Mouse (Mus musculus) 3T3-L1 (cell line): Measurements from ENCODE around the gene Pqlc3.
A peak's percentile ranks its signal among the peaks of the same experiment; 100 is the strongest.
"Not testable (repeated sequence)": the region's sequence is repeated elsewhere in the genome, so short reads cannot be mapped to it uniquely, and the experiment has no call there.

ENCODE experiments used
- DNase-seq: peaks from one replicate; pipeline ENCODE4 v3.0.0-alpha.2; 2015; ENCODE audit warnings: low read depth, low spot score

Gene Pqlc3

DNA sequence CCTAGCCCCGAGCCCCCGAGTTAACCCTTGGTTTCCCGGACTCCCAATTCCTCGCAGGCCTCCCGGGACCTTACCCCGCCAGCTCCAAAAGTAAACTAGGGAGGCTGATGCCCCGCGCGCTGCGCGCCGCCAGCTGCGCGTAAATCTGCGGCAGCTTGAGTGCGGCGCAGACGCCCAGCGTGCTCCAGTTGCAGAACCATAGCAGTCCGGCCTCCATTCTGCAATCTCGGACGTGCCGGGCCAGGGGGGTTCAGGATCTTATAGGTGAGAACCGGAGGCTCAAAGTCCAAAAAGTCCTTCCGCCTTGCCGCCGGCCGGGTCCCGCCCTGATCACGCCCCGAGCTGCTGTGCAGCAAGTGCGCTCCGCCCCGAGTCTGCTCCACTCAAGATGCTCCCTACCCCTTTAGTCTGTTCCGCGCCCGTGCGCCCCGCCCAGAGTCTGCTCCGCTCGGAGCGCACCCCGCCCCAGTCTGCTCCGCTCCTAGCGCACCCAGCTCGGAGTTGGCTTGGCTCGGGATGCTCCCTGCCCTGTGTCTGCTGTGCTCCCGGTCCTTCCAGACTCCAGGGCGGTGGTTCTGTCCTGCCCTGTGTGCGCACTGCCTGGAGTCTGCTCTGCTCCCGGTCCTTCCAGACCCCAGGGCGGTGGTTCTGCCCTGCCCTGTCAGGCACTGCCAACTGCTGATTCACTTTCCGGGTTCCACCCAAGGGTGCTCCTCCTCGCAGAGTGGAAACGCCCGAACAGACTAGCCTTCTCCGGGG, at the start of gene Pqlc3:
TSS of gene Pqlc3 (minus strand) at position 670 of the 759 bp plus-strand sequence.
- peak; percentile 93 for DNase-seq

- no peak for DNase-seq
These were observed 49.6 kb upstream of the Pqlc3 start for GRCm38 (mm10) chr12:17049796-17050195.

- DNase-seq: no peak
These were observed 48.9 kb upstream of the Pqlc3 start for GRCm38 (mm10) chr12:17048979-17049612.

DNA sequence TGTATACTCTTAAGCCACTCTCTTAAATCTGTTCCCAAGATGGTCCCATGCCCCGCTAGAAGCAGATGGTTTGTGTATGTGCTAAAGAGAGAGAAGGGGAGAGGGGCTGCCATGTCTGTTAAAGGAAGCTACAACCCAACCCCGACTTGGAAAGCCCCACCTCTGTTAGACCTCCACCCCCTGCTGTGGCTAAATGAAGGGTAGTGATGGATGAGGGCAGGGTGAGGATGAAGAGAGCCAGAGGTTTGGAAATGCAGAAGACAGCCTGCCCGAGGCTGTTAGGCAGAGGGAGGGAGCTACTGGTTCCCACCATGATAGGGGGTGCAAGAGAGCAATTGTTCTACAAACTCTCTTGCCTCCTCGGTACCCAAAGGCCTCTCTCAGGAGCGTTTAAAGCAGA, 43.1 kb upstream of the Pqlc3 start:
- DNase-seq: no peak

GRCm38 (mm10) chr12:17040567-17040966, 40.4 kb upstream of the Pqlc3 start:
- DNase-seq: peak; percentile 88

DNA sequence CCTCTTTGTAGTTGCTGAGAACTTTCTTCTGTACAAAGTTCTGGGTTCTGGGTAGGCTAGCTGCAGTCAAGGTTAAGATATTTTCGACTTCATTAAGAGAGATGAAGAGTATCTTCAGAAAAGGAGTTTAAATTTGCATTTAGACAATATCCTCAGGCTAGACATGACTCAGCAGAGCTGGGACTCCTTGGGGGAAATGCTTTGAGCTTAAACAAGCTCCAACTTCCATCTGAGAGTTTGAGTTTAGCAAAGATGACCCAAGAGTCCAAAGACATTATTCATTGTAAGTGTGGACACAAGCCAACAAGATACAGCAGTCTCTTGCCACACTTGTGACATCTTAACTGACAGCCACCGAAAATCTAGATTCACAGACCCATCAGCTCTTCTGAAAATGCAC, 39.2 kb upstream of the Pqlc3 start:
- peak; percentile 77 for DNase-seq

GRCm38 (mm10) chr12:17038246-17038645, 38.0 kb upstream of the Pqlc3 start:
- no peak for DNase-seq

- no peak for DNase-seq
These were observed 36.9 kb upstream of the Pqlc3 start for GRCm38 (mm10) chr12:17037053-17037610.

DNA sequence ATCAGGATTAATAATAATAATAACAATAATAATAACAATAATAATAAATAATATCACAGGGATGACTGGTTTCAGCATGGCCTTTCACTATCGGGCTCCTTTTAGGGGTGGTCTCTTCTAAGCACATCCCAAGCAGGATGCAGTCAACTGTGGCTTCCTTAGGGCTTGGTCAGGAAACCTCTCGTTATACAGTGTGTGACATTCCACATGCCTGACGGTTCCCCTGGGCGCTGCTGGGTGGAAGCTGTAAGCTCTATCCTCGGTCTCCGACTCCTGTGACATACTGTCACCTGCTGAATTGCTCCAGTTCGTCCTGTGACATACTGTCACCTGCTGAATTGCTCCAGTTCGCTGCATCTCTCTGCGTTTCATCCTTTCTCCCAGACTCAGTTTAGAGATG, 36.3 kb upstream of the Pqlc3 start:
- DNase-seq: no peak

DNA sequence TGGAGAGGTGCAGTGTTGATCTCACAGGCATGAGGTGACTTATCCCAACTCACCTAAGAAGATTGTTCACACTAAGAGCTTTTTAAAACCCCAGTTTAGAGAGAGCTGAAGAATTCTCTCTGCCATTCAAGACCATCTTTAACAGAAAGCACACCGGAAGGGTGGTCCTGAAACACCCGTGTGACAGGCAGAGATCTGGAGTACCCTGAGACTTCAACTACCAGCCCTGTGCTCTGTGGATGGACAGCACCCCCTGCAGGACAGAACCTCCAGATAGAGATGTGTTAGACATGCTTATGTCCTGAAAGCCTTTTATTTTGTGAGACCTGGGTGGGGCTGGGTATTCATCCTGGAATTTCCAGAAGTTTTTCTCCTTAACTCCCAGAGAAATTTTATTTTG, 34.9 kb upstream of the Pqlc3 start:
- DNase-seq: peak; percentile 45

GRCm38 (mm10) chr12:17034671-17035070, 34.5 kb upstream of the Pqlc3 start:
- no peak for DNase-seq

- DNase-seq: peak; percentile 36
These were observed 33.2 kb upstream of the Pqlc3 start for GRCm38 (mm10) chr12:17033464-17033841.

DNA sequence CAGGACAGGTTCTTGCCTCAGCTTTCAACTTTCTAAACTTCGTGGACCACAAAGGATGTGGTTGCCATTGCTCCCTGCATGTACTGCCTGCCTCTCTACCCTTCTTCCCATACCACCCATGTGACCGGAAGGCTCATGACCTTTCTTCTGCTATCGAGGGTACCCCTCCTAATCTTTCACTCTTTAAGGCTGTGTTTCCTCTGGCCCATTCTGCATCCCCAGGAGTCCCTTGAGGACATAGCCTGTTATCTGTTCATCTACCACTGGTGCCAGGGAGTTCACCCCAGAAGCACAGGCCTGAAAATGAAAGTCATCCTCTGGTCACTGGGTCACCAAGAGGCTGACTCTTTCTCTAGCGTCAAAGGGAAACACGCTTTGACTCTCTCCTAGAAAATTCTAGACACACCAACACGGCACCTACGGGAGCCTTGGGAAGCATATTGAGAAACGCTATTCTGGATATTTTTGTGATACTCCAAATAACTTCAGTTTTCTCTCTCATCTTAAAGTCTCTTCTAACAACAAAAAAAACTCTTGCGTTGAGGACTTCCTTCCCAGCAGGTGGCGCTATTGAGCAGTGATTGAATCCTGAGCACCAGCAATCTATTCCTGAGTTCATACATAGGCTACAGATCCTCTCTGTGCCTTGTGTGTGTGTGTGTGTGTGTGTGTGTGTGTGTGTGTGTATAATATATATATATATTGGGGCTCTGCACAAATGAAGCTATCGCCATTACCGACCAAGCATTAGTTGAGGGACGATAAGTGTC, 32.7 kb upstream of the Pqlc3 start:
- peak; percentile 85 for DNase-seq

DNA sequence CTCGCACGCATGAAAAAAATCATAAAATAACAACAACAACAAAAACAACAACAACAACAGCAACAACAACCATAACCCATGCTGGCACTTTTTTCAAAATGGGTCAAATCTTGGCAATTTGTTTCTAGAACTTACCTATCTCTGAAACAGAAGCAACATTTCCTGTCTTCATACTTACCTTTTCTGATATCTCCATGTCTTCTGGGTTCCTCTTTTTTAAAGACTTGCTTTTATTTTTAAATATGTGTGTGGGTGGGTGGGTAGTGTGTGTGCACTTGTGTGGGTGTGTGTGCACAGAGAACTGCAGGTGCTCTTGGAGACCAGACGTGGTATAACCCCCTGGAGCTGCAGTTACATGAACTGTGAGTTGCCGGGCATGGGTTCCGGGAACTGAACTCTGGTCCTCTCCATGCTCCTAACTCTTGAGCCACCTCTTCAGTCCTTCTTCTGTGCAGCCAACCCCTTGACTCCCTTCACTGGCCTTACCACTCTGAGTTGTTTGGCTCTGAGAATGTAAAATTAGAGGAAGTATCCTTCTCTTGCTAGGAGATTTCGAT, 24.4 kb upstream of the Pqlc3 start:
- no peak for DNase-seq

DNA sequence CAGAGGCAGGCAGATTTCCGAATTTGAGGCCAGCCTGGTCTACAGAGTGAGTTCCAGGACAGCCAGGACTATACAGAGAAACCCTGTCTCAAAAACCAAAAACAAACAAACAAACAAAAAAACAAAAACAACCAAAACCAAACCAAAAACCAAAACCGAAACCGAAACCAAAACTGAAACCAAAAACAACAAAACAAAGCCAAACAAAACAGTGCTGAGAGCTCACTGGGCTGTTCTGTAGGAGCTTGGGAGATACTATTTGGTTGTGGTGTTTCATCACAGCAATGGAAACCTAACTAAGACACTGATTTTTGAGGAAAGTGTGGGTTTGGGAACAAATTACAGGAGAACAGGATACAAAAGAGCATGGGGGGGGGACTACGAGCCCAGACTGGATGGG, 21.9 kb upstream of the Pqlc3 start:
- DNase-seq: no peak

DNA sequence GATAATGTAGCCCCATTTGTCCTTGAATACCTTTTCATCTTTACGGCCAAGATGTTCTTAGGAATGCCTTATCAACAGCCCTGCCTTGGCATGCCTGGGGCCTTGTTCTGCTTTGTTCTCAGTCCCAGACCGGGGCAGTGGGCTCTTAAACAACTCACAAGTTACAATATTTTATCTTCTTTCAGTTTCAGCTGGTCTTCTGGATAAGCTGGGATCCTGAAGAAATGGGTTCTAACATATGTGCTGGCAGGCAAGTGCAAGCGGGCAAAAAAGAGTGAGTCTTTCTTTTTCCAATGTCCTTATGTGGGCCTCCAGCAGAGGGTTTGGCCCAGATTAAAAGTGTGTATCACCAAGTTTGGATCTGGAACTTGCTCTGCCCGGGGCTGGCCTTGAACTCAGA, 20.9 kb upstream of the Pqlc3 start:
- DNase-seq: not testable (repeated sequence)

GRCm38 (mm10) chr12:17018468-17018867, 18.3 kb upstream of the Pqlc3 start:
- peak; percentile 79 for DNase-seq

GRCm38 (mm10) chr12:17015711-17016110, 15.5 kb upstream of the Pqlc3 start:
- no peak for DNase-seq

DNA sequence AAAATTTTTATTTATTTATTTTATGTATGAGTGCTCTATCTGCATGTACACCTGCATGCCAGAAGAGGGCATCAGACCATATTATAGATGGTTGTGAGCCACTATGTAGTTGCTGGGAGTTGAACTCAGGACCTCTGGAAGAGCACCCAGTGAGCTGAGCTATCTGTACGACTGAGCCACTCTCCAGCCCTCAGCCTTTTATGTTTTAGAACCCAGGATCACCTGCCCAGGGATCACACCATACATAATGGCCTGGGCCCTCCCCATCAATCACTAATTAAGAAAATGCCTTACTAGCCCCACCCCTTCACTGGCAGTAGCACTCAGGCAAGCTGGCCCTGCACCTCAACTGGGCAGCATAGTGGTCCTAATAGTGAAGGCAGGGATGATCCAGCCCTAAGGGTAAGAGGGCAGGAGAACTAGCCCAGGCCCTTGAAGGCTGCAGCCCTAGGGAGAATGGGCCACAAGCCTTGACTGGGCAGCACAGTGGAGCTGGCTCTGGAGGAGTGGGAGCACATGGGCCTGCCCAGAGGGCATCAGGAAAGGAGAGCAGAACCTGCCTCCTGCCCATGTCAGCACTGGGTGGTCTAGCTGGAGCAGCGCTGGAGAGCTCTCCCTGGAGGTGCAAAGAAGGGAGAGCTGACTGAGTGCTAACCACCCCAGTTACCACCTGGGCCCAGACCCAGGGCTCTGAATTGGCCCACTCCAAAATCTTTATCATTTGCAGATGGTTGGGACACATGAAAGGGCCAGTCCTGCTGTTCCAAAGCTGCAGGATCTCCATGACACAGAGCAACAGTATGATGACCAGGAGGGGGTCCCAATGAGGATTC, 12.1 kb upstream of the Pqlc3 start:
- peak; percentile 57 for DNase-seq

DNA sequence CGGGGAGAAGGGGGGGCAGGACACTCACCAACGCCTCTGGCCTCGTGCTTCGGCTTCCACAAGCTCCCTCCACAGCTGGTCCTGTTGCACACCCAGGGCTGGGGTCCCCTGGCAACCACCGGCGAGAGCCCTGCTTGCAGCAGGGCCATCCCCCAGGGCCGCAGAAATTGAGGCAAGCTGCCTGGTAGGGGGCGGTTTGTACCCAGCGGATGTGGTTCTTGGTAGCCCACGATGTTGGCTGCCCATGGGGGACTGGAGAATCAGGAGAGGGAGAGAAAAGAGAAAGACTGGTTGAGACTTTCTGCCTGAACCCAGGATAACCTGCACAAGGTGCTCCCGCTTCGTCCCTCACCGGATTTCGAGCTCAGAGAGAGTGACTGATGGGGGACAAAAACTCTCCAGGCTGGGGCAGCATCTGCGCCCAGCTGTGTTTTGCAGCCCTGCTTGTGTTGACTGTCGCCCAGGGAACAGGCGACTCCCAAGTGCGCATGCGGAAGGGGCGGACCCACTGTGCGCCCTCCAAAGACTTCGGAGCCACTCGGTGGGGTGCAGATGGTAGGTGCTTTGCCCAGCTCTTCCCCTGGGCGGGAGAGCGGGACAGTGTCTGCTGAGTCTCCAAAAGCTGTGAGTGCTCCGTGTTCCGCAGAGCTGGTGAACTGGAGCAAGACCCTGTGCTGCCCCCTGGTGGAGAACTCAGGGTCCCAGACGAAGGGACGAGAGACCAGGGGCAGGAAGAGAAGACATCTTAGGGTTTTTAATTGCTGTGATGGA, 11.1 kb upstream of the Pqlc3 start, which contains the start of gene 2410004P03Rik:
TSS of gene 2410004P03Rik (minus strand) at position 628 of the 771 bp plus-strand sequence.
- DNase-seq: peak; percentile 36
